12 mouse cellular contexts compared by ENCODE assay signal in the genomic region with DNA sequence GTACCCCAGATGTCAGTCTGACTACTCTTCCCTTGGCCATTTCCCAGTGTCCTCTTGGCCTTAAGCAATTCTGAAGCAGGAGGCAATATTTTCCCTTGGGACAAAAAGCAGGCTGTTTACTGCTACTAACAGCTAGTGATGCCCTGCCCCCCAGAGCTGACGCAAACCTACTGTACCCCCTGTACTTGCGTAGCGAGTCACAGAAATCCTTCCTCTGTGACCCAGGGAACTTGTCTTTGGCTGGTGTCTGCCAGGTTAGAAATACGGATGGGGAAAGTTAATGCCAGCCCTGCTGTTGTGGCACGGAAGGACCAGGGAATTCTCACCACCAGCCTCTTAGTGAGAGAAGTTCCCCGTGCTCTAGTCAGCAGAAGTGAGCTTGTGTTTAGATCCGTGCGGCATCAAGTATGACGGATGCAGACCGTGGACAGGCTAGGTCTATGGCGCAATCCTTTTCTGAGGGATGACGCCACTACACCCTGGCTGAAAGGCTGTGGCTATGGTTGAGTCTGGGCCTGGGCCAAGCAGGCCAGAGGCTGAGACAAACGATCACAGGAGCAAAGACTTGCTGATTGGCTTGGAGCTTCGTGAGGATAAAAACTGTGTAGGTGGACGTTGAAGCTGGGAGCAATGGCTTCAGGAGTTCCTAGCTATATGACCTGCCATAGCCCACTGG. TPM values are rescaled to one million over a fixed set of nuclear protein-coding genes. Genes with fewer than 3 reads are reported as not detected.
DNase-seq lines count a peak whose midpoint lies in the region.
"Had no signal": no experiment of that assay in that cellular context is flagged by ENCODE, and none has a peak within 500 bp of the region (broad histone marks: within the 10 kb centered on the region; RNA-seq: fewer than 3 reads in every experiment).

No protein-coding gene starts in this region.

- peak; percentile 65 for DNase-seq in adrenal gland, adult 8-10 months
- no peak for DNase-seq in adrenal gland, adult 18-20 months (ENCODE audit: low spot score in 2 of 2)
- DNase-seq in 416B (ENCODE audit: low read depth): peak; percentile 70
- DNase-seq in fibroblast of lung, adult 2 months (ENCODE audit: low read depth): peak; percentile 28
- peak; percentile 29 for DNase-seq in lung, postnatal 10 days
- DNase-seq in right cerebral cortex, postnatal 4 days: no peak
- DNase-seq in cerebellum, adult 9-10 months: no peak
- DNase-seq in heart, adult 8-10 months (ENCODE audit: low spot score): no peak
- DNase-seq: cerebellum, postnatal 14 days; heart, postnatal 4 days; kidney, postnatal 10 days; layer of hippocampus, adult 9-11 months had no signal

RNA-seq across cellular contexts. Expression of a gene that starts 40.4 kb away (rescaled TPM):
- total RNA-seq in adrenal gland, adult 8-10 months (2022): 100 to 1,000 TPM in 1 of 4 experiments, 10 to 100 TPM in 3; 62.7 to 164 (median 75.8) TPM
- total RNA-seq in adrenal gland, adult 18-20 months (2021): 10 to 100 TPM; 74.3 to 84.7 TPM
- total RNA-seq in heart, adult 8-10 months (2022): 100 to 1,000 TPM in 1 of 4 experiments, 10 to 100 TPM in 3; 70.8 to 183 (median 86.1) TPM

RNA-seq across cellular contexts. Expression of a gene that starts 51.9 kb away (rescaled TPM):
- total RNA-seq in adrenal gland, adult 8-10 months (2022): not detected
- total RNA-seq in adrenal gland, adult 18-20 months (2021): under 1 TPM in 1 of 2 experiments, not detected in 1; 0.10 TPM
- not detected for total RNA-seq in heart, adult 8-10 months (2022)
- total RNA-seq: heart, postnatal 4 days had no signal

Comparison
In these comparisons a context has a peak if more than half of its experiments do, and no peak if none do; other contexts are left out.
1. DNase-seq: peak in adrenal gland, adult 8-10 months (single experiment), 416B (single experiment), fibroblast of lung, adult 2 months (single experiment) and lung, postnatal 10 days (single experiment); none in adrenal gland, adult 18-20 months (0 of 2), right cerebral cortex, postnatal 4 days (single experiment), cerebellum, adult 9-10 months (single experiment) and heart, adult 8-10 months (single experiment).